Mouse (Mus musculus) liver, embryonic 12.5 days (tissue): ENCODE measurements around the gene Phc1. TPM values are rescaled to one million over a fixed set of nuclear protein-coding genes. Genes with fewer than 3 reads are reported as not detected.
"Not testable (repeated sequence)": the region's sequence is repeated elsewhere in the genome, so short reads cannot be mapped to it uniquely, and the experiment has no call there.

Experiments
- ATAC-seq: fragments of 200-750 bp; cut with Nextera tagmentation; 2 replicates; pipeline ENCODE4 v1.8.0; 2017; ENCODE audit warnings: moderate number of reproducible peaks, mild to moderate bottlenecking, moderate library complexity
- H3K27ac ChIP-seq: fragments of 300-500 bp; sonication (generic); 2 replicates; pipeline ENCODE4 v1.5.1; 2016; ENCODE audit warnings: mild to moderate bottlenecking
- H3K27me3 ChIP-seq: fragments of 300-500 bp; sonication (generic); replicated peaks from 2 replicates; pipeline ENCODE4 v1.6.1; 2016; ENCODE audit warnings: mild to moderate bottlenecking, moderate library complexity
- H3K36me3 ChIP-seq: fragments of 300-500 bp; sonication (generic); 2 replicates; pipeline ENCODE4 v1.6.1; 2016; ENCODE audit warnings: mild to moderate bottlenecking, moderate library complexity
- H3K4me1 ChIP-seq: fragments of 300-500 bp; sonication (generic); 2 replicates; pipeline ENCODE4 v1.6.1; 2016
- H3K4me2 ChIP-seq: fragments of 300-500 bp; sonication (generic); 2 replicates; pipeline ENCODE4 v1.6.1; 2016; ENCODE audit warnings: mild to moderate bottlenecking, moderate library complexity
- H3K4me3 ChIP-seq: fragments of 300-500 bp; sonication (generic); 2 replicates; pipeline ENCODE4 v1.5.1; 2016; ENCODE audit warnings: mild to moderate bottlenecking, moderate library complexity
- H3K9ac ChIP-seq: fragments of 300-500 bp; sonication (generic); 2 replicates; pipeline ENCODE4 v1.6.1; 2016; ENCODE audit warnings: mild to moderate bottlenecking, moderate library complexity
- H3K9me3 ChIP-seq: fragments of 300-500 bp; sonication (generic); replicated peaks from 2 replicates; pipeline ENCODE4 v1.6.1; 2016; ENCODE audit warnings: mild to moderate bottlenecking, moderate library complexity
- WGBS: fragments of 180-500 bp; shearing (Covaris S2); methylation state at CpG from one replicate; pipeline ENCODE4 v1.1.7; 2016; ENCODE audit not compliant: insufficient replicate concordance; 5-methylcytosine and 5-hydroxymethylcytosine counted together
- polyA plus RNA-seq: library from polyadenylated mRNA; unstranded; fragments of >200 nt; fragmentation: Nextera tagmentation; extraction: Ambion mirVana; gene quantifications from 2 replicates; pipeline ENCODE4 v1.2.1, GENCODE M21; 2016

Gene Phc1
- polyA plus RNA-seq, 1 experiment from 2014 or later, result 4.5 TPM

DNA sequence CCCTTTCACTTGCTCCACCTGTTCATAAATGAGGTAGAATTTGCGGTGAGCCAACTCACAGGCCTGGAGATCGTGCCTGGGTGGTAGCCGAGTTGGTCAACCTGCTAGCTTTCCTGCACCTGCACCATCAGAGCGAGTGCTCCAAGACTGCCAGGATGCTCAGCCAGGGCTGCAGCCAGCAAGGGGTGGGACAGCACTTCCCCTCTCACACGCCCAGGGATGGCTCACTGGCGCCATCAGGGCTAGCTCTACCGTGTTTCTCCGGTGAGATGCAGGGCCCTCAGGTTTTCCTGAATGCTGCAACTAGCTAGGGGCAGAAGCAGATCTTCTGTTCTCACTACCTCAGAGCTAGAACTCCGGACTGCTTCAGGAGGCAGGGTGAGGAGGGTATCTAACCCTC lies 15.5 kb upstream of the Phc1 start:
- no peak overlapping the region for H3K4me3 ChIP-seq
- ATAC-seq, result no peak
- WGBS, result 39% methylated on average over 9 of the region's 9 CpGs
- H3K4me1 ChIP-seq, result no peaks in the 10 kb centered on the region
- no peaks in the 10 kb centered on the region for H3K9me3 ChIP-seq
- no peak overlapping the region for H3K9ac ChIP-seq
- no peak overlapping the region for H3K4me2 ChIP-seq
- H3K36me3 ChIP-seq, result no peaks in the 10 kb centered on the region
- H3K27me3 ChIP-seq, result no peaks in the 10 kb centered on the region
- no peak overlapping the region for H3K27ac ChIP-seq

DNA sequence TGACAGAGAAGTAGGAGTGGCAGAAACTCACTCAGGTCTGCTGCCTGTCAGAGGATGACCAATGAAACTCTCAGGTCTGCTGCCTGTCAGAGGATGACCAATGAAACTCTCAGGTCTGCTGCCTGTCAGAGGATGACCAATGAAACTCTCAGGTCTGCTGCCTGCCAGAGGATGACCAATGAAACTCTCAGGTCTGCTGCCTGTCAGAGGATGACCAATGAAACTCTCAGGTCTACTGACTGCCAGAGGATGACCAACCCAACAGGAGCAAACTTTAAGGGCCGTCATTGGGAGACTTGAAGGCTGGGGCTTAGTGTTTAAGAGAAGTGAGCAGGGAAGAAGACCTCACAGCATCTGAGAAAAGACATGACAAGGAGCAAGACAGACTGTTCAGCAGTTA lies 7.0 kb upstream of the Phc1 start:
- not testable (repeated sequence) for H3K27ac ChIP-seq, ATAC-seq, H3K4me2 ChIP-seq, H3K4me3 ChIP-seq, H3K27me3 ChIP-seq, H3K36me3 ChIP-seq, H3K9me3 ChIP-seq, H3K9ac ChIP-seq
- WGBS, result 44% methylated on average over 1 of the region's 1 CpGs
- peaks cover 27% of the 10 kb centered on the region for H3K4me1 ChIP-seq

GRCm38 (mm10) chr6:122346399-122346798 lies 6.0 kb upstream of the Phc1 start:
- Histone ChIP-seq H3K27me3 (no peaks in the 10 kb centered on the region), H3K4me2 (no peak overlapping the region), H3K4me1 (peaks cover 27% of the 10 kb centered on the region), H3K9me3 (no peaks in the 10 kb centered on the region), H3K27ac (no peak overlapping the region), H3K36me3 (no peaks in the 10 kb centered on the region), H3K9ac (no peak overlapping the region), H3K4me3 (no peak overlapping the region)
- no peak for ATAC-seq
- WGBS, result 74% methylated on average over 7 of the region's 7 CpGs

DNA sequence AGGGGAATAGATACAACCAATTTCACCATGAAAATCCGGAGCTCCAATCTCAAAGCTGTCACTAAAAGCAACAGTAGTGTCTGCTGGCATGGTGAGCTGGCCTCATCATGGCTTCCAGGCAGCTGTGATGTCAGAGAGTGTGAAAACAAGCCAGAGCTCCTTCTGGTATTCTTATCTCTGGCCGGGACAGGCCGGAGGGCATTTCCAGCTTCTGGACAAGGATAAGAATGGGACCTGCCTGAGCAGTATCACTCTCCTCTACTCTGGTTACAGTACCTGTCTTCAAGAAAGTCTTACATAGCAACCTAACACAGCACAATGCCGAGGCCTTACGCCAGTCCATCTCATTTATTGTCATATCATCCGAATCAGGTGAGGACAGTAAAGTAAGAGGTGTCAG lies 5.4 kb upstream of the Phc1 start:
- H3K36me3 ChIP-seq, result no peaks in the 10 kb centered on the region
- no peak for ATAC-seq
- H3K9me3 ChIP-seq, result no peaks in the 10 kb centered on the region
- no peak overlapping the region for H3K4me2 ChIP-seq
- H3K4me3 ChIP-seq, result no peak overlapping the region
- WGBS, result 59% methylated on average over 6 of the region's 6 CpGs
- peaks cover 32% of the 10 kb centered on the region for H3K4me1 ChIP-seq
- no peaks in the 10 kb centered on the region for H3K27me3 ChIP-seq
- H3K9ac ChIP-seq, result no peak overlapping the region
- H3K27ac ChIP-seq, result no peak overlapping the region

GRCm38 (mm10) chr6:122344386-122345116 lies 4.2 kb upstream of the Phc1 start:
- Histone ChIP-seq H3K27me3 (no peaks in the 10 kb centered on the region), H3K4me3 (no peak overlapping the region), H3K9ac (no peak overlapping the region), H3K36me3 (no peaks in the 10 kb centered on the region), H3K4me1 (peaks cover 40% of the 10 kb centered on the region), H3K27ac (no peak overlapping the region), H3K9me3 (no peaks in the 10 kb centered on the region), H3K4me2 (no peak overlapping the region)
- 43% methylated on average over 9 of the region's 9 CpGs for WGBS
- ATAC-seq, result no peak

DNA sequence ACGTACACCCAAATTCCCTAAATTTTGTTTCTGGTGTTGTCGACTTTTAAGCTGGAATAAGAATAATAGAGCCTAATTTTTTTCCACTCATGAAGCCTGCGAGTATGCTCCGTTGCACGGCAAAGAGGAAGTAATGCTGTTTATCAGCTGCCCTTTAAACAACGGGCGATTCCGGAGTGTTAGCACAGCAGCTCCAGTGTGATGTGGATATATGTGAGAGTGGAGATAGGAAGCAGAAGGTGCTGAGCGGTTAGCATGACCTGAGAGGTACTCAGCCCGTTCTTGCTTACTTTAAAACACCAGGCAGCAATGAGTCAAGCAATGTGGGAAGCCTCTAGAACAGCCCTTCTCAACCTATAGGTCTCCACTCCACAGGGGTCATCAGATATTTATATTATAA lies 3.4 kb upstream of the Phc1 start:
- Histone ChIP-seq H3K27ac (no peak overlapping the region), H3K4me1 (peaks cover 47% of the 10 kb centered on the region), H3K4me3 (no peak overlapping the region), H3K9me3 (no peaks in the 10 kb centered on the region), H3K9ac (peak overlapping the region; percentile 31; the same call in 1 of the 2 replicates), H3K36me3 (no peaks in the 10 kb centered on the region), H3K27me3 (no peaks in the 10 kb centered on the region), H3K4me2 (peak overlapping the region; percentile 32)
- 11% methylated on average over 10 of the region's 10 CpGs for WGBS
- ATAC-seq, result peak; percentile 13; the same call in 1 of the 2 replicates

DNA sequence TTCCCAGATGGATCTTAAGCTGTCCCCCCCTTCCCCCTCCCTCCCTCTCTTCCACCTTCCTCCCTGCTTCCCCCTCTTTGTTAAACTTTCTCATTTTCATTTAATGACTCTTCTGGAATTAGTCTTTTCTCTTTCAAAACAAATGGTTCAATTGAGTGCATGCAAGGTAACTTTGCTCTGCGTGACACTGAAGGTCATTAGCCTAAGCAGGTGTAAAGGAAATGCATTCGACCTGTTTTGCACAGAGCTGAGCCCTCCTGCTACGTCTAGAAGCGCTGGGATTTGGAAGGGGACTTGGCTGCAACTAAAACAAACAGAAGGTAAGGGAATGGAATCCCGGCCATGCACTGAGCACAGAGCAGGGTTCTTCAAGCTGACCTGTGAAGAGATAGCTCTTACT lies 1.8 kb upstream of the Phc1 start:
- no peak overlapping the region for H3K4me3 ChIP-seq
- no peak overlapping the region for H3K27ac ChIP-seq
- ATAC-seq, result no peak
- no peaks in the 10 kb centered on the region for H3K27me3 ChIP-seq
- no peak overlapping the region for H3K4me2 ChIP-seq
- no peaks in the 10 kb centered on the region for H3K9me3 ChIP-seq
- H3K4me1 ChIP-seq, result peaks cover 54% of the 10 kb centered on the region
- no peaks in the 10 kb centered on the region for H3K36me3 ChIP-seq
- 55% methylated on average over 5 of the region's 5 CpGs for WGBS
- H3K9ac ChIP-seq, result no peak overlapping the region

DNA sequence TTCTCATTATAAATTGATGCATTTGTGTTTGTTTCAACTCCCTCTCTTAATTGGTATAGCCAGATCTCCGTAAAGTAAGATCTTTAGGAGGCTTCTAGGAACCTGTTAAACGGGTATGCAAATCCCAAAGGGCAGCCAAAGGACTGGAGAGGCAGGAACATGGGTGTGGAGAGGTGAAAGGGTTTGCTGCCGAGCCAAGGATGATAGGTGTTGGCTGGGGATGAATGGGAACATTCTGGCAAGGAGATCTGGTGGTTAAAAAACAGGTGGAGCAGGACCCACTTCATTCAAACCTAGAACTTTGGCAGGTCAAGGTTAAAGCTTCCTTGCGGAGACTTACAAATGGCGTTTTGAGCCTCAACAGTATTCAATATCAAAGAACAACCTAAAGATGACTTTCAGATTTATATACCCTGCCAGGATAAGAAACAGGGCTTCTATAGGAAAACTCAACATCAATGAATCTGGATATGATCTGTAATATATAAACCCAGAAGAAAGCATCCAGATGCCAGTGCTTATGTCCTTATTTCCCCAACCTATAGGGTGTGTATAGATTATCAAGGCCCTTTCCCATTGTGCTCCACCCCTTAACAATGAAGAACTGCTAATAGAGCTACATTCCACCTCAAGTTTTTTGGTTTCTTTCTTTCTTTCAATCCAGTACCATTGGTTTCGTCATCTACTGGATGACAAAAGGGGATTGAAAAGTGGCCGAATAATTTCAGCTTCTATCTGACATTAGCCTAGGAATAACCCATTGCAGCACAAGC lies 863 bp upstream of the Phc1 start:
- Histone ChIP-seq H3K4me3 (no peak overlapping the region), H3K9ac (no peak overlapping the region), H3K27me3 (no peaks in the 10 kb centered on the region), H3K9me3 (no peaks in the 10 kb centered on the region), H3K4me2 (peak overlapping the region; percentile 93; the same call in 1 of the 2 replicates), H3K4me1 (peaks cover 54% of the 10 kb centered on the region), H3K27ac (no peak overlapping the region), H3K36me3 (peaks cover 3% of the 10 kb centered on the region)
- ATAC-seq, result no peak
- WGBS, result 68% methylated on average over 7 of the region's 7 CpGs

DNA sequence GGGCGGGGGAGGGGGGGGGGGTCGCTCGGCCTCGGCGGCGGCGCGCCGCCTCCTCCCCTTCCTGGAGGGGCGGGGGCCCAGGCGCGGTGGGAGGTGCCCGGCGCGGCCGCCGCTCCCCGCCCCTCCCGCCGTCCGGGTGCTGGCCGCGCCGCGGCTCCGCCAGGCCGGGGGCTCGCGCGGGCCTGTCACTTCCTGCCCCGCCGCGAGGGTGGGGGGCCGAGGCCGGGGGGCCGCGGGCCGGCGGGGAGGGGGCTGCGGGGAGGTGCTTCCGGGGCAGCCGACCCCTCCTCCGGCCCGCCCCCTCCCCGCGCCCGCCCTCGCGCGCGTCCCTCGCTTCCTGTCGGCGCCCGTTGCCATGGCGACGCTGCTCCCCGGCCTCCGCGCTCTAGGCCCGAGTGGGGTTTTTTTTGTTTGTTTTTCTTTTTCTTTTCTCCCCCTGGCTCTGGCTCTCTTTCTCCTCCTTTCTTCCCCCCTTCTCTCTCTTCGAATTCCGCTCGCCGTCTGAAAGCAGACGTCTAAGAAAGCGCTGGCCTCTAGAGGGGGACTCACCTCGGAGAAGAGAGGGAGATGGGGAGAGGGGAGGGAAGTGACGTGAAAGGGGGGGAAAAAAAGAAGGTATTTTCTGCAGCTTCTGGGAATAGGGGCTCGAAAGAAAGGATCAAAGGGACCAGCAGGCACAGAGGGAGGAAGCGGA lies 566 bp downstream of the Phc1 start:
- Histone ChIP-seq H3K27ac (peak overlapping the region; percentile 81), H3K9ac (peak overlapping the region; percentile 78), H3K27me3 (no peaks in the 10 kb centered on the region), H3K4me3 (peak overlapping the region; percentile 86), H3K9me3 (no peaks in the 10 kb centered on the region), H3K36me3 (peaks cover 9% of the 10 kb centered on the region), H3K4me2 (peak overlapping the region; percentile 93), H3K4me1 (peaks cover 45% of the 10 kb centered on the region)
- under 1% methylated on average over 24 of the region's 71 CpGs for WGBS
- ATAC-seq, result peak; percentile 89

- H3K9ac ChIP-seq, result peak overlapping the region; percentile 78
- H3K4me1 ChIP-seq, result peaks cover 38% of the 10 kb centered on the region
- peaks cover 12% of the 10 kb centered on the region for H3K36me3 ChIP-seq
- H3K4me3 ChIP-seq, result peak overlapping the region; percentile 86
- no peaks in the 10 kb centered on the region for H3K27me3 ChIP-seq
- 1% methylated on average over 40 of the region's 51 CpGs for WGBS
- H3K4me2 ChIP-seq, result peak overlapping the region; percentile 93
- peak; percentile 84 for ATAC-seq
- H3K9me3 ChIP-seq, result no peaks in the 10 kb centered on the region
- H3K27ac ChIP-seq, result peak overlapping the region; percentile 81
Observed at GRCm38 (mm10) chr6:122339047-122339647, 1.2 kb downstream of the Phc1 start.

GRCm38 (mm10) chr6:122337546-122337945 lies 2.8 kb downstream of the Phc1 start:
- Histone ChIP-seq H3K4me3 (no peak overlapping the region), H3K9me3 (no peaks in the 10 kb centered on the region), H3K36me3 (peaks cover 26% of the 10 kb centered on the region), H3K4me1 (peaks cover 27% of the 10 kb centered on the region), H3K4me2 (no peak overlapping the region), H3K27me3 (no peaks in the 10 kb centered on the region), H3K27ac (no peak overlapping the region), H3K9ac (no peak overlapping the region)
- WGBS, result 66% methylated on average over 6 of the region's 6 CpGs
- ATAC-seq, result no peak
